In genomic region chr2:50694849-50695248, GRCm38 (mm10) we compare ENCODE assay signal across 9 mouse cellular contexts.
DNase-seq lines count a peak whose midpoint lies in the region; ATAC-seq and TF ChIP-seq lines count a peak whose summit lies in the region.
"Had no signal": no experiment of that assay in that cellular context is flagged by ENCODE, and none has a peak within 500 bp of the region (broad histone marks: within the 10 kb centered on the region; RNA-seq: fewer than 3 reads in every experiment).

No protein-coding gene starts in this region.

- no peaks in the 10 kb centered on the region for H3K27me3 ChIP-seq in kidney, embryonic 15.5 days
- H3K27me3 ChIP-seq in kidney, adult 2 months (replicated peaks; ENCODE audit: control insufficient read depth, insufficient read depth, low read length), result no peaks in the 10 kb centered on the region
- no peaks in the 10 kb centered on the region; the same call in 1 of the 2 replicates for H3K27me3 ChIP-seq in hindbrain, embryonic 11.5 days (ENCODE audit: control insufficient read depth, insufficient read depth, low read length)
- H3K27me3 ChIP-seq in midbrain, postnatal 0 days (ENCODE audit: insufficient read depth, low read length), result no peaks in the 10 kb centered on the region

- no peak overlapping the region for H3K4me3 ChIP-seq in kidney, embryonic 15.5 days (replicated peaks)
- no peak overlapping the region for H3K4me3 ChIP-seq in kidney, adult 2 months (ENCODE audit: insufficient read depth, low read depth, low read length)
- no peak overlapping the region for H3K4me3 ChIP-seq in hindbrain, embryonic 11.5 days (ENCODE audit: low read depth, low read length)
- no peak overlapping the region for H3K4me3 ChIP-seq in midbrain, postnatal 0 days (ENCODE audit: low read depth, low read length)
- H3K4me3 ChIP-seq: limb, embryonic 13.5 days had no signal

- TF ChIP-seq POLR2A in kidney, adult 2 months (IDR thresholded peaks at IDR 0.05; ENCODE audit: low read depth, low read length), result no peak
- TF ChIP-seq POLR2A in brain, embryonic 14.5 days (IDR thresholded peaks at IDR 0.05; ENCODE audit: borderline replicate concordance, extremely low read depth, insufficient read depth, insufficient read length, poor library complexity, severe bottlenecking), result no peak

- peaks cover 10% of the 10 kb centered on the region; the same call in 1 of the 2 replicates for H3K4me1 ChIP-seq in kidney, embryonic 15.5 days
- H3K4me1 ChIP-seq in kidney, adult 2 months (ENCODE audit: control insufficient read depth, insufficient read depth, low read length), result no peaks in the 10 kb centered on the region
- peaks cover 3% of the 10 kb centered on the region; the same call in 1 of the 2 replicates for H3K4me1 ChIP-seq in hindbrain, embryonic 11.5 days (replicated peaks; ENCODE audit: control insufficient read depth, insufficient read depth, low read length)
- no peaks in the 10 kb centered on the region for H3K4me1 ChIP-seq in midbrain, postnatal 0 days (ENCODE audit: insufficient read depth, low read length)

- H3K9me3 ChIP-seq in kidney, embryonic 15.5 days (replicated peaks), result no peaks in the 10 kb centered on the region
- no peaks in the 10 kb centered on the region for H3K9me3 ChIP-seq in hindbrain, embryonic 11.5 days (ENCODE audit: control insufficient read depth, low read length)
- H3K9me3 ChIP-seq in midbrain, postnatal 0 days (ENCODE audit: low read length), result no peaks in the 10 kb centered on the region
- H3K9me3 ChIP-seq: limb, embryonic 13.5 days had no signal

- no peak for DNase-seq in kidney, adult 2 months
- DNase-seq in brain, embryonic 14.5 days (ENCODE audit: low read depth), result peak; percentile 93
- peak; percentile 55 for DNase-seq in hindbrain, embryonic 11.5 days (ENCODE audit: low spot score)
- peak; percentile 84 for DNase-seq in midbrain, postnatal 0 days (ENCODE audit: low spot score)
- DNase-seq in right cerebral cortex, adult 18-20 months, result no peak
- DNase-seq in urinary bladder, postnatal 14 days (ENCODE audit: low spot score), result no peak

- no peak overlapping the region for H3K27ac ChIP-seq in kidney, embryonic 15.5 days
- H3K27ac ChIP-seq in kidney, adult 2 months (ENCODE audit: insufficient read depth, low read depth, low read length), result no peak overlapping the region
- H3K27ac ChIP-seq in hindbrain, embryonic 11.5 days (ENCODE audit: low read depth, low read length), result 0 out of 2 replicates have a peak overlapping the region, but pooled peaks have one; percentile 21
- no peak overlapping the region for H3K27ac ChIP-seq in midbrain, postnatal 0 days (ENCODE audit: low read depth, low read length)
- H3K27ac ChIP-seq: limb, embryonic 13.5 days had no signal

- H3K36me3 ChIP-seq in kidney, embryonic 15.5 days, result no peaks in the 10 kb centered on the region
- H3K36me3 ChIP-seq in kidney, adult 2 months (ENCODE audit: control insufficient read depth, insufficient read depth, low read length), result no peaks in the 10 kb centered on the region
- no peaks in the 10 kb centered on the region for H3K36me3 ChIP-seq in hindbrain, embryonic 11.5 days (ENCODE audit: control insufficient read depth, insufficient read depth, low read length)
- H3K36me3 ChIP-seq in midbrain, postnatal 0 days (ENCODE audit: insufficient read depth, low read length), result no peaks in the 10 kb centered on the region
- H3K36me3 ChIP-seq: limb, embryonic 13.5 days had no signal

- 69% methylated on average over 2 of the region's 2 CpGs for WGBS in kidney, embryonic 15.5 days
- WGBS in kidney, adult 2 months, result 81% methylated on average over 2 of the region's 2 CpGs
- 48% methylated on average over 2 of the region's 2 CpGs for WGBS in hindbrain, embryonic 11.5 days
- 41% methylated on average over 2 of the region's 2 CpGs for WGBS in midbrain, postnatal 0 days

- ATAC-seq in kidney, embryonic 15.5 days (replicated peaks; ENCODE audit: low FRiP score), result peak; percentile 60; the same call in 1 of the 2 replicates
- peak; percentile 92 for ATAC-seq in hindbrain, embryonic 11.5 days (ENCODE audit: low FRiP score)
- ATAC-seq in midbrain, postnatal 0 days (ENCODE audit: low FRiP score), result no peak; the same call in 1 of the 2 replicates
- no peak for ATAC-seq in monocyte, adult 5-6 weeks (replicated peaks; ENCODE audit: insufficient number of reproducible peaks, low FRiP score, low TSS enrichment, poor library complexity, severe bottlenecking)

- H3K9ac ChIP-seq in kidney, embryonic 15.5 days, result no peak overlapping the region
- H3K9ac ChIP-seq in hindbrain, embryonic 11.5 days (ENCODE audit: low read depth, low read length), result no peak overlapping the region
- H3K9ac ChIP-seq in midbrain, postnatal 0 days (replicated peaks; ENCODE audit: low read length, poor library complexity, severe bottlenecking), result no peak overlapping the region
- H3K9ac ChIP-seq: limb, embryonic 13.5 days had no signal

- H3K4me2 ChIP-seq in kidney, embryonic 15.5 days, result no peak overlapping the region
- no peak overlapping the region for H3K4me2 ChIP-seq in hindbrain, embryonic 11.5 days (replicated peaks; ENCODE audit: low read depth, low read length)
- H3K4me2 ChIP-seq in midbrain, postnatal 0 days (ENCODE audit: low read depth, low read length, poor library complexity, severe bottlenecking), result no peak overlapping the region
- H3K4me2 ChIP-seq: limb, embryonic 13.5 days had no signal

- no peak for TF ChIP-seq CTCF in kidney, adult 2 months (conservative IDR thresholded peaks at IDR 0.05; ENCODE audit: insufficient read depth, insufficient read length, low read depth, low read length)
- TF ChIP-seq CTCF in brain, embryonic 14.5 days (IDR thresholded peaks at IDR 0.05; ENCODE audit: borderline replicate concordance, extremely low read depth, insufficient read depth, insufficient read length), result no peak
- TF ChIP-seq CTCF in midbrain, postnatal 0 days (IDR thresholded peaks at IDR 0.05), result no peak

Comparison
In these comparisons a context has a peak if more than half of its experiments do, and no peak if none do; other contexts are left out.
1. ATAC-seq: peak in kidney, embryonic 15.5 days (single experiment) and hindbrain, embryonic 11.5 days (single experiment); none in midbrain, postnatal 0 days (single experiment) and monocyte, adult 5-6 weeks (single experiment).
2. DNase-seq: peak in brain, embryonic 14.5 days (single experiment), hindbrain, embryonic 11.5 days (single experiment) and midbrain, postnatal 0 days (single experiment); none in kidney, adult 2 months (single experiment), right cerebral cortex, adult 18-20 months (single experiment) and urinary bladder, postnatal 14 days (single experiment).